Comparison of ENCODE assay signal across 11 mouse cellular contexts in genomic region chr17:79746146-79746591, GRCm38 (mm10). TPM values are rescaled to one million over a fixed set of nuclear protein-coding genes. Genes with fewer than 3 reads are reported as not detected.
DNase-seq lines count a peak whose midpoint lies in the region; ATAC-seq and TF ChIP-seq lines count a peak whose summit lies in the region.
"Had no signal": no experiment of that assay in that cellular context is flagged by ENCODE, and none has a peak within 500 bp of the region (broad histone marks: within the 10 kb centered on the region; RNA-seq: fewer than 3 reads in every experiment).

No protein-coding gene starts in this region.

- H3K27me3 ChIP-seq in ES-Bruce4 (ENCODE audit: control insufficient read depth, insufficient read depth, low read length, poor library complexity, severe bottlenecking) = no peaks in the 10 kb centered on the region
- H3K27me3 ChIP-seq in embryonic facial prominence, embryonic 11.5 days (ENCODE audit: control insufficient read depth, insufficient read depth, low read length) = no peaks in the 10 kb centered on the region
- no peaks in the 10 kb centered on the region for H3K27me3 ChIP-seq in lung, embryonic 15.5 days

- no peak overlapping the region for H3K4me2 ChIP-seq in embryonic facial prominence, embryonic 11.5 days (ENCODE audit: low read depth, low read length)
- H3K4me2 ChIP-seq in lung, embryonic 15.5 days = no peak overlapping the region

- no peaks in the 10 kb centered on the region; the same call in 1 of the 2 replicates for H3K9me3 ChIP-seq in ES-Bruce4 (replicated peaks; ENCODE audit: control insufficient read depth, insufficient read depth, low read length, poor library complexity, severe bottlenecking)
- H3K9me3 ChIP-seq in embryonic facial prominence, embryonic 11.5 days (replicated peaks; ENCODE audit: control insufficient read depth, low read length) = peaks cover 2% of the 10 kb centered on the region
- no peaks in the 10 kb centered on the region for H3K9me3 ChIP-seq in lung, embryonic 15.5 days
- H3K9me3 ChIP-seq: G1E had no signal

- whole genome bisulfite sequencing in embryonic facial prominence, embryonic 11.5 days = 16% methylated on average over 3 of the region's 3 CpGs
- 16% methylated on average over 3 of the region's 3 CpGs for WGBS in lung, embryonic 15.5 days

- TF ChIP-seq CTCF in ES-Bruce4 (IDR thresholded peaks at IDR 0.05; ENCODE audit: low read depth, low read length) = no peak

- H3K4me3 ChIP-seq in ES-Bruce4 (ENCODE audit: low read depth, low read length) = no peak overlapping the region
- no peak overlapping the region for H3K4me3 ChIP-seq in embryonic facial prominence, embryonic 11.5 days (ENCODE audit: low read depth, low read length)
- H3K4me3 ChIP-seq in lung, embryonic 15.5 days = no peak overlapping the region

- TF ChIP-seq POLR2A in ES-Bruce4 (IDR thresholded peaks at IDR 0.05; ENCODE audit: insufficient read depth, low read length) = no peak

- peak; percentile 93 for DNase-seq in heart, adult 11 months
- DNase-seq in heart, postnatal 10 days = no peak
- peak; percentile 53 for DNase-seq in embryonic facial prominence, embryonic 11.5 days (ENCODE audit: low spot score)
- DNase-seq in spleen, adult 18-20 months = no peak
- DNase-seq in layer of hippocampus, postnatal 25 days (ENCODE audit: extremely low spot score in 1 of 2, low spot score in 1 of 2) = no peak
- no peak for DNase-seq in left cerebral cortex, adult 9 months (ENCODE audit: low spot score in 2 of 2)
- DNase-seq: heart, postnatal 36 days; liver, postnatal 0 days had no signal

- H3K4me1 ChIP-seq in ES-Bruce4 (ENCODE audit: control insufficient read depth, insufficient read depth, low read length) = peaks cover 3% of the 10 kb centered on the region
- H3K4me1 ChIP-seq in embryonic facial prominence, embryonic 11.5 days (ENCODE audit: control insufficient read depth, insufficient read depth, low read length) = no peaks in the 10 kb centered on the region
- peaks cover 19% of the 10 kb centered on the region for H3K4me1 ChIP-seq in lung, embryonic 15.5 days

- no peak overlapping the region for H3K9ac ChIP-seq in ES-Bruce4 (ENCODE audit: low read depth, poor library complexity, severe bottlenecking)
- H3K9ac ChIP-seq in embryonic facial prominence, embryonic 11.5 days (replicated peaks; ENCODE audit: low read length) = no peak overlapping the region
- no peak overlapping the region for H3K9ac ChIP-seq in lung, embryonic 15.5 days
- H3K9ac ChIP-seq: liver, postnatal 0 days had no signal

- peak overlapping the region; percentile 55 for H3K27ac ChIP-seq in ES-Bruce4 (ENCODE audit: insufficient read depth, low read length)
- H3K27ac ChIP-seq in embryonic facial prominence, embryonic 11.5 days (replicated peaks; ENCODE audit: low read depth, low read length) = no peak overlapping the region
- peak overlapping the region; percentile 81 for H3K27ac ChIP-seq in lung, embryonic 15.5 days

- TF ChIP-seq EP300 in ES-Bruce4 (IDR thresholded peaks at IDR 0.05; ENCODE audit: insufficient read depth, low read depth, low read length) = 0 out of 2 replicates have a peak, but pooled peaks have one; percentile 56

- ATAC-seq in embryonic facial prominence, embryonic 11.5 days (replicated peaks; ENCODE audit: insufficient number of reproducible peaks, low FRiP score, low TSS enrichment, low read depth) = 0 out of 2 replicates have a peak, but pooled peaks have one; percentile 14
- peak; percentile 76 for ATAC-seq in lung, embryonic 15.5 days (ENCODE audit: borderline replicate concordance, extremely low read depth, low FRiP score, low TSS enrichment)
- ATAC-seq: liver, postnatal 0 days had no signal

- no peaks in the 10 kb centered on the region for H3K36me3 ChIP-seq in ES-Bruce4 (ENCODE audit: control insufficient read depth, insufficient read depth, low read length, poor library complexity, severe bottlenecking)
- H3K36me3 ChIP-seq in embryonic facial prominence, embryonic 11.5 days (replicated peaks; ENCODE audit: control insufficient read depth, insufficient read depth, low read depth, low read length) = no peaks in the 10 kb centered on the region
- no peaks in the 10 kb centered on the region for H3K36me3 ChIP-seq in lung, embryonic 15.5 days
- H3K36me3 ChIP-seq: G1E had no signal

- intact Hi-C loops in heart, postnatal 10 days (cut with DNase I) = no loop called here

RNA-seq across cellular contexts. Expression of gene Cyp1b1, which starts 31.3 kb away (rescaled TPM):
- total RNA-seq in heart, postnatal 10 days (2021) = 1 to 10 TPM; 2.5 to 4.0 TPM
- 7.5 and 8.4 TPM in 2 replicates for polyA plus RNA-seq in ES-Bruce4 (2011; ENCODE audit: insufficient read depth, insufficient read length, low read depth, missing spikeins)
- 7.2 and 7.7 TPM in 2 replicates for polyA plus RNA-seq in embryonic facial prominence, embryonic 11.5 days (2014; fragmentation: Nextera tagmentation; extraction: Ambion mirVana)
- 3.5 and 4.3 TPM in 2 replicates for polyA plus RNA-seq in lung, embryonic 15.5 days (2015; fragmentation: Nextera tagmentation; extraction: Ambion mirVana)
- total RNA-seq in layer of hippocampus, postnatal 25 days (2021) = 1 to 10 TPM; 2.8 to 3.1 TPM
- polyA plus RNA-seq: G1E had no signal

Comparison
In these comparisons a context has a peak if more than half of its experiments do, and no peak if none do; other contexts are left out.
1. DNase-seq: peak in heart, adult 11 months (single experiment) and embryonic facial prominence, embryonic 11.5 days (single experiment); none in heart, postnatal 10 days (0 of 2), spleen, adult 18-20 months (0 of 2), layer of hippocampus, postnatal 25 days (0 of 2) and left cerebral cortex, adult 9 months (0 of 2).